Mouse (Mus musculus): Measurements from ENCODE around the gene Gabbr2. TPM values are rescaled to one million over a fixed set of nuclear protein-coding genes. Genes with fewer than 3 reads are reported as not detected.
A peak's percentile ranks its signal among the peaks of the same experiment; 100 is the strongest.

Gene Gabbr2
- polyA plus RNA-seq, 1 experiment from 2014 or later = 0.27 TPM

GRCm38 (mm10) chr4:46720821-46721557 lies 270.7 kb downstream of the Gabbr2 start:
- Histone ChIP-seq H3K4me1 (replicated peaks; ENCODE audit: control insufficient read depth, insufficient read depth, low read length) (no peaks in the 10 kb centered on the region; the same call in 1 of the 2 replicates), H3K9me3 (ENCODE audit: control insufficient read depth, low read length) (no peaks in the 10 kb centered on the region), H3K4me2 (ENCODE audit: low read depth, low read length, severe bottlenecking) (no peak overlapping the region), H3K4me3 (ENCODE audit: low read depth, low read length) (no peak overlapping the region), H3K27me3 (ENCODE audit: control insufficient read depth, insufficient read depth, low read length) (no peaks in the 10 kb centered on the region), H3K9ac (ENCODE audit: low read length) (no peak overlapping the region), H3K36me3 (ENCODE audit: control insufficient read depth, insufficient read depth, low read length) (no peaks in the 10 kb centered on the region), H3K27ac (ENCODE audit: low read depth, low read length) (no peak overlapping the region)
- WGBS = 89% methylated on average over 16 of the region's 16 CpGs
- no peak for DNase-seq (ENCODE audit: low spot score)
- ATAC-seq (replicated peaks; ENCODE audit: low FRiP score) = no peak

GRCm38 (mm10) chr4:46720070-46720469 lies 271.6 kb downstream of the Gabbr2 start:
- Histone ChIP-seq H3K27me3 (ENCODE audit: control insufficient read depth, insufficient read depth, low read length) (no peaks in the 10 kb centered on the region), H3K4me1 (replicated peaks; ENCODE audit: control insufficient read depth, insufficient read depth, low read length) (no peaks in the 10 kb centered on the region; the same call in 1 of the 2 replicates), H3K4me3 (ENCODE audit: low read depth, low read length) (no peak overlapping the region), H3K27ac (ENCODE audit: low read depth, low read length) (no peak overlapping the region), H3K9me3 (ENCODE audit: control insufficient read depth, low read length) (no peaks in the 10 kb centered on the region), H3K36me3 (ENCODE audit: control insufficient read depth, insufficient read depth, low read length) (no peaks in the 10 kb centered on the region), H3K9ac (ENCODE audit: low read length) (no peak overlapping the region), H3K4me2 (ENCODE audit: low read depth, low read length, severe bottlenecking) (no peak overlapping the region)
- ATAC-seq (replicated peaks; ENCODE audit: low FRiP score) (no peak), DNase-seq (ENCODE audit: low spot score) (no peak)
- WGBS = 85% methylated on average over 1 of the region's 1 CpGs

- H3K4me1 ChIP-seq (replicated peaks; ENCODE audit: control insufficient read depth, insufficient read depth, low read length) = no peaks in the 10 kb centered on the region; the same call in 1 of the 2 replicates
- WGBS = 35% methylated on average over 7 of the region's 7 CpGs
These were observed 273.0 kb downstream of the Gabbr2 start for GRCm38 (mm10) chr4:46718624-46719023.

GRCm38 (mm10) chr4:46717156-46717555 lies 274.5 kb downstream of the Gabbr2 start:
- 41% methylated on average over 5 of the region's 5 CpGs for WGBS
- Histone ChIP-seq H3K27me3 (ENCODE audit: control insufficient read depth, insufficient read depth, low read length) (no peaks in the 10 kb centered on the region), H3K9me3 (ENCODE audit: control insufficient read depth, low read length) (no peaks in the 10 kb centered on the region), H3K4me2 (ENCODE audit: low read depth, low read length, severe bottlenecking) (no peak overlapping the region), H3K36me3 (ENCODE audit: control insufficient read depth, insufficient read depth, low read length) (no peaks in the 10 kb centered on the region), H3K4me3 (ENCODE audit: low read depth, low read length) (no peak overlapping the region), H3K27ac (ENCODE audit: low read depth, low read length) (no peak overlapping the region), H3K9ac (ENCODE audit: low read length) (no peak overlapping the region), H3K4me1 (replicated peaks; ENCODE audit: control insufficient read depth, insufficient read depth, low read length) (no peaks in the 10 kb centered on the region; the same call in 1 of the 2 replicates)
- DNase-seq (ENCODE audit: low spot score) (no peak), ATAC-seq (replicated peaks; ENCODE audit: low FRiP score) (no peak)

More at GRCm38 (mm10) chr4:46718624-46719023, 273.0 kb downstream of the Gabbr2 start:
- ATAC-seq (replicated peaks; ENCODE audit: low FRiP score) (no peak), DNase-seq (ENCODE audit: low spot score) (no peak)
- H3K4me2 ChIP-seq (ENCODE audit: low read depth, low read length, severe bottlenecking) = no peak overlapping the region
- no peaks in the 10 kb centered on the region for H3K27me3 ChIP-seq (ENCODE audit: control insufficient read depth, insufficient read depth, low read length)
- H3K9me3 ChIP-seq (ENCODE audit: control insufficient read depth, low read length) = no peaks in the 10 kb centered on the region
- no peak overlapping the region for H3K9ac ChIP-seq (ENCODE audit: low read length)
- H3K4me3 ChIP-seq (ENCODE audit: low read depth, low read length) = no peak overlapping the region
- H3K27ac ChIP-seq (ENCODE audit: low read depth, low read length) = no peak overlapping the region
- H3K36me3 ChIP-seq (ENCODE audit: control insufficient read depth, insufficient read depth, low read length) = no peaks in the 10 kb centered on the region

- Histone ChIP-seq H3K27ac (ENCODE audit: low read depth, low read length) (no peak overlapping the region), H3K27me3 (ENCODE audit: control insufficient read depth, insufficient read depth, low read length) (no peaks in the 10 kb centered on the region), H3K4me1 (replicated peaks; ENCODE audit: control insufficient read depth, insufficient read depth, low read length) (no peaks in the 10 kb centered on the region; the same call in 1 of the 2 replicates), H3K9ac (ENCODE audit: low read length) (no peak overlapping the region), H3K4me2 (ENCODE audit: low read depth, low read length, severe bottlenecking) (no peak overlapping the region), H3K36me3 (ENCODE audit: control insufficient read depth, insufficient read depth, low read length) (no peaks in the 10 kb centered on the region), H3K9me3 (ENCODE audit: control insufficient read depth, low read length) (no peaks in the 10 kb centered on the region), H3K4me3 (ENCODE audit: low read depth, low read length) (no peak overlapping the region)
- ATAC-seq (replicated peaks; ENCODE audit: low FRiP score) (0 out of 2 replicates have a peak, but pooled peaks have one; percentile 51), DNase-seq (ENCODE audit: low spot score) (no peak)
- WGBS = 0% methylated on average over 1 of the region's 1 CpGs
These were observed 275.3 kb downstream of the Gabbr2 start for GRCm38 (mm10) chr4:46716361-46716760.

GRCm38 (mm10) chr4:46710523-46710922 lies 281.1 kb downstream of the Gabbr2 start:
- DNase-seq (ENCODE audit: low spot score) = no peak
- WGBS = 60% methylated on average over 4 of the region's 4 CpGs
- no peak overlapping the region for H3K9ac ChIP-seq (ENCODE audit: low read length)
- H3K9me3 ChIP-seq (ENCODE audit: control insufficient read depth, low read length) = no peaks in the 10 kb centered on the region
- H3K27me3 ChIP-seq (ENCODE audit: control insufficient read depth, insufficient read depth, low read length) = no peaks in the 10 kb centered on the region
- H3K4me2 ChIP-seq (ENCODE audit: low read depth, low read length, severe bottlenecking) = no peak overlapping the region
- no peak overlapping the region for H3K4me3 ChIP-seq (ENCODE audit: low read depth, low read length)
- H3K36me3 ChIP-seq (ENCODE audit: control insufficient read depth, insufficient read depth, low read length) = no peaks in the 10 kb centered on the region
- no peak for ATAC-seq (replicated peaks; ENCODE audit: low FRiP score)
- no peak overlapping the region for H3K27ac ChIP-seq (ENCODE audit: low read depth, low read length)
- H3K4me1 ChIP-seq (replicated peaks; ENCODE audit: control insufficient read depth, insufficient read depth, low read length) = no peaks in the 10 kb centered on the region

- H3K36me3 ChIP-seq (ENCODE audit: control insufficient read depth, insufficient read depth, low read length) = no peaks in the 10 kb centered on the region
- no peak overlapping the region for H3K9ac ChIP-seq (ENCODE audit: low read length)
- no peak for DNase-seq (ENCODE audit: low spot score)
- no peaks in the 10 kb centered on the region for H3K27me3 ChIP-seq (ENCODE audit: control insufficient read depth, insufficient read depth, low read length)
- no peaks in the 10 kb centered on the region for H3K4me1 ChIP-seq (replicated peaks; ENCODE audit: control insufficient read depth, insufficient read depth, low read length)
- no peak for ATAC-seq (replicated peaks; ENCODE audit: low FRiP score)
- no peak overlapping the region for H3K27ac ChIP-seq (ENCODE audit: low read depth, low read length)
- H3K9me3 ChIP-seq (ENCODE audit: control insufficient read depth, low read length) = no peaks in the 10 kb centered on the region
- H3K4me2 ChIP-seq (ENCODE audit: low read depth, low read length, severe bottlenecking) = no peak overlapping the region
- no peak overlapping the region for H3K4me3 ChIP-seq (ENCODE audit: low read depth, low read length)
- 69% methylated on average over 6 of the region's 6 CpGs for WGBS
These were observed 281.7 kb downstream of the Gabbr2 start for GRCm38 (mm10) chr4:46710018-46710417.

- no peak overlapping the region for H3K4me3 ChIP-seq (ENCODE audit: low read depth, low read length)
- no peaks in the 10 kb centered on the region for H3K27me3 ChIP-seq (ENCODE audit: control insufficient read depth, insufficient read depth, low read length)
- no peaks in the 10 kb centered on the region for H3K36me3 ChIP-seq (ENCODE audit: control insufficient read depth, insufficient read depth, low read length)
- H3K4me1 ChIP-seq (replicated peaks; ENCODE audit: control insufficient read depth, insufficient read depth, low read length) = no peaks in the 10 kb centered on the region
- H3K27ac ChIP-seq (ENCODE audit: low read depth, low read length) = no peak overlapping the region
- no peak overlapping the region for H3K4me2 ChIP-seq (ENCODE audit: low read depth, low read length, severe bottlenecking)
- no peak overlapping the region for H3K9ac ChIP-seq (ENCODE audit: low read length)
- no peaks in the 10 kb centered on the region for H3K9me3 ChIP-seq (ENCODE audit: control insufficient read depth, low read length)
- WGBS = 75% methylated on average over 7 of the region's 7 CpGs
- DNase-seq (ENCODE audit: low spot score) (no peak), ATAC-seq (replicated peaks; ENCODE audit: low FRiP score) (no peak)
These were observed 282.2 kb downstream of the Gabbr2 start for GRCm38 (mm10) chr4:46709492-46709891.

- ATAC-seq (replicated peaks; ENCODE audit: low FRiP score) (no peak), DNase-seq (ENCODE audit: low spot score) (no peak)
- no peaks in the 10 kb centered on the region for H3K36me3 ChIP-seq (ENCODE audit: control insufficient read depth, insufficient read depth, low read length)
- H3K4me3 ChIP-seq (ENCODE audit: low read depth, low read length) = no peak overlapping the region
- H3K27me3 ChIP-seq (ENCODE audit: control insufficient read depth, insufficient read depth, low read length) = no peaks in the 10 kb centered on the region
- H3K27ac ChIP-seq (ENCODE audit: low read depth, low read length) = no peak overlapping the region
- 80% methylated on average over 12 of the region's 12 CpGs for WGBS
- H3K4me2 ChIP-seq (ENCODE audit: low read depth, low read length, severe bottlenecking) = no peak overlapping the region
- no peaks in the 10 kb centered on the region for H3K9me3 ChIP-seq (ENCODE audit: control insufficient read depth, low read length)
- no peak overlapping the region for H3K9ac ChIP-seq (ENCODE audit: low read length)
- H3K4me1 ChIP-seq (replicated peaks; ENCODE audit: control insufficient read depth, insufficient read depth, low read length) = no peaks in the 10 kb centered on the region
These were observed 285.9 kb downstream of the Gabbr2 start for GRCm38 (mm10) chr4:46705739-46706138.

All from forebrain, embryonic 11.5 days (tissue).